Mouse (Mus musculus): ENCODE measurements around the gene Tmem176b.

DNA sequence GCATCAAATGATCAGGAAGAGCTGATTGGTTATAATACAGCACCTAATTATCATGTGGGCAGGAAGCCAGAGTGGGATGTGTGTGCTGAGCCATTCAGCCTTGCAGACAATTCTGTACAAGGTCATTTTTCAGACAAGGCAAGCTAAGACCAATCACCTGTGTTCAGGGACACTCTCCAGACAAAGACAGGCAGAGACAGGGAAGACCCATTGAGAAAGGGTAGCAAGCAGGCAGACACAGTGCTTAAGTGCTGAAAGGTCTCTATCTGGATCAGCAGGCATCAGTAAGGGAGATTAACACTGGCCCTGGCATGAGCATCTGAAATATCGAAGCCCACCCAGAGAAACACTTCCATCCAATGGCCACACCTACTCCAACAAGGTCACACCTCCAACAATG, 56.9 kb downstream of the Tmem176b start:
- TF ChIP-seq CTCF (IDR thresholded peaks at IDR 0.05; ENCODE audit: control insufficient read depth, insufficient read depth, insufficient read length) (no peak), MAX (IDR thresholded peaks at IDR 0.05) (no peak), CEBPB (IDR thresholded peaks at IDR 0.05; ENCODE audit: low read depth) (no peak), USF1 (IDR thresholded peaks at IDR 0.05; ENCODE audit: low read depth) (no peak), MYOG (IDR thresholded peaks at IDR 0.05; ENCODE audit: control insufficient read depth, extremely low read depth, insufficient read length) (no peak), FOSL1 (IDR thresholded peaks at IDR 0.05; ENCODE audit: insufficient read depth, low read length, poor library complexity, severe bottlenecking) (no peak), MYOD1 (IDR thresholded peaks at IDR 0.05; ENCODE audit: control insufficient read depth, insufficient read length, low read depth) (no peak)
